Mouse (Mus musculus): Measurements from ENCODE around the gene Wdr31. TPM values are rescaled to one million over a fixed set of nuclear protein-coding genes. Genes with fewer than 3 reads are reported as not detected.
"Not testable (repeated sequence)": the region's sequence is repeated elsewhere in the genome, so short reads cannot be mapped to it uniquely, and the experiment has no call there.

Gene Wdr31
- polyA plus RNA-seq, 1 experiment, result 0.62 TPM

DNA sequence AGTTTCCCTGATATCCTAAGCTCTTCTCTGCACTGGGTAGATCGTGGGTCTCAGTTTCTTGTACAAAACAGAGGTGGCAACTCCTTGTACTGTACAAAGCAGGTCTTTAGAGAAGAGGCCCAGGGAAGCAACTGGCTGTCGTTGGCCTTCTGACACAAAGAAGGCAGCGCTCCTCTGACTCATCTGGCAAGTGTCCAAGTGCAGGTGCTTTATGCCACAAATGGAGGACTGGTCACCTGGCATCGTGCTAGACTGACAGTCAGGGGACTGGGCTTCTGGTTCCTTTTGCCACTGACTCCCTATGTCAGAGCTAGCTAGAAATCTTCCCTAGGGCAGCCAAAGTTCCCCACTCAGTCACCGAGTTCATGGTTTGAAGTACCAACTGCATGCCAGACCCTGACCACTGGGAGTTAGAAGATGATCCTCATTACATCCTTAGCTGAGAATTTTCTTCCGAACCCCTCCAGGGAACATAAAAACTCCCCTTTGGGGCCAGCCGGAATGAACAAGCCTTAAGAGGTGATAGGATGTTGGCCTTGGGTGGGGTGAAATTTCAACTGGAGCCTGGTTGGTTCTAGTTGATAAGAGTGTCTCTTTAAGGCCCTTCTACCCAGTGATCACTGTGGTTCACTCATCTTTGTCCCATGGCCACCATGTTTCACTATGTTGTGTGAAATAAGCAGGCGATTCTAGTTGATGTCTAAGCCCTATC is 14.9 kb upstream of the Wdr31 start:
- Histone ChIP-seq H3K4me1 (ENCODE audit: control insufficient read depth, insufficient read depth, insufficient read length, low read length) (peaks cover 12% of the 10 kb centered on the region; the same call in 1 of the 2 replicates), H3K36me3 (ENCODE audit: control insufficient read depth, insufficient read depth, low read length) (peaks cover 26% of the 10 kb centered on the region), H3K27ac (ENCODE audit: insufficient read depth, low read depth, low read length) (peak overlapping the region; percentile 61), H3K4me3 (ENCODE audit: low read depth, low read length) (no peak overlapping the region), H3K27me3 (ENCODE audit: control insufficient read depth, insufficient read depth, low read length) (no peaks in the 10 kb centered on the region)
- TF ChIP-seq POLR2A (IDR thresholded peaks at IDR 0.05; ENCODE audit: low read depth, low read length) (no peak), CTCF (IDR thresholded peaks at IDR 0.05; ENCODE audit: extremely low read depth, insufficient read length, insufficient replicate concordance, low read depth, low read length) (no peak)
- 48% methylated on average over 8 of the region's 8 CpGs for WGBS

DNA sequence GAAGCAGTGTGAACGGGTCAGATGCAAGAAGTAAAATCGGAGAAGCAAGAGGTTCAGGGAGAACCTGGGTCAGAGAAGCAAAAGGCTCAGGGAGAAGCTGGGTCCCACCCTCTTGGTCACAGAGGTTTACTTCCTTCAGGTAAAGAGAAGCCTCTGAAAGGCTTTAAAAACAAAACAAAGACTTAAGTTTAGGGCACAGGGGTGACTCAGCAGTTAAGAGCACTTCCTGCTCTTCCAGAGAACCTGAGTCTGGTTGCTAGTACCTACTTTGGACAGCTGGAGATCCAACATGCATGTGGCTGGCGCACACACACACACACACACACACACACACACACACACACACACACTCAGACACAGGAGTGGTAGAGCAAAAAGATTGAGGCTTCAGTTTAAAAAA is 14.2 kb upstream of the Wdr31 start:
- TF ChIP-seq CTCF (IDR thresholded peaks at IDR 0.05; ENCODE audit: extremely low read depth, insufficient read length, insufficient replicate concordance, low read depth, low read length), result no peak
- no peak for TF ChIP-seq POLR2A (IDR thresholded peaks at IDR 0.05; ENCODE audit: low read depth, low read length)
- Histone ChIP-seq H3K4me1 (ENCODE audit: control insufficient read depth, insufficient read depth, insufficient read length, low read length) (peaks cover 12% of the 10 kb centered on the region; the same call in 1 of the 2 replicates), H3K27me3 (ENCODE audit: control insufficient read depth, insufficient read depth, low read length) (no peaks in the 10 kb centered on the region), H3K4me3 (ENCODE audit: low read depth, low read length) (no peak overlapping the region), H3K27ac (ENCODE audit: insufficient read depth, low read depth, low read length) (peak overlapping the region; percentile 61), H3K36me3 (ENCODE audit: control insufficient read depth, insufficient read depth, low read length) (peaks cover 24% of the 10 kb centered on the region)
- 44% methylated on average over 3 of the region's 3 CpGs for WGBS

DNA sequence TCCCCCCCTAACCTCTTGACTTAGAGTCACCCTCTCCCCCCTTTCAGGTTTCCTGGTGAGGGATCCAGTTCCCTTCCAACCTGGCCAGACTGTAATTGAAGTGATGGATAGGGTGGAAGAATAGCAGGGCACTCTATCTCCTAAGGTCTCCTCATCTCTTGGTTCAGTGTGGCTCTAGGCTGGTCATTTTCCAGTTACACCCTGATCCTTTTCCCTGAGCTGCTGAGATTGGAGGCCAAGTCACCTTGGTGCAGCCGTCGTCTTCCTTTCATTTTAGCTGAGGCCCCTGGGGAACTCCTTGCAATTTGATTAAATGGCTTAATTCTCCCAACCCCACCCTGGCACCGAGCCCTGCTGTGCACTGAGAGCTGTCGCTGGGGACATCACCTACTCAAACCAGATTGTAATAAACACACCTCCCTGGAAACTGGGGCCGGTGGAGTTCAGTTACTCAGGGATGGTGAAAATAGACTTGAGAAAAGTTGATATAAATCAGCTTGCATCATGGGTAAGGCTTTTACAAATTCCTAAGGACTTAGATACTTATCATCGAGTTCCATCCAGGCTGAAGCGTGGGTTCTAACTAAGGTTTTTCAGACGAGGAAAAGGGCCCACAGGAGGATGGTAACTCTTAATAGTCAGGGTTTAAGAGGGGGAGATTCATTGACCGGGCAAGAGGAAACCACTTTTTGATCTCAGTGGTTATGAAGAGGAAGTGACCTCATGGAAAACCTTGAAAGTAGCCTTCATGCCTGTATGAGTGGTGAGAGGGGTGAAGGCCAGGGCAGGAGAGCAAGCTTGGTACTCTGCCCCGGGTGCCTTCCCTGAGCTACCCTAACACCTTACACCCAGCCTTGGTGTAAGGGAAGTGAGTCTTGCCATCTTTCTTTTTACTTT is 10.3 kb upstream of the Wdr31 start:
- peak overlapping the region; percentile 52 for H3K4me3 ChIP-seq (ENCODE audit: low read depth, low read length)
- H3K4me1 ChIP-seq (ENCODE audit: control insufficient read depth, insufficient read depth, insufficient read length, low read length), result peaks cover 14% of the 10 kb centered on the region; the same call in 1 of the 2 replicates
- no peaks in the 10 kb centered on the region for H3K27me3 ChIP-seq (ENCODE audit: control insufficient read depth, insufficient read depth, low read length)
- peak overlapping the region; percentile 28 for H3K27ac ChIP-seq (ENCODE audit: insufficient read depth, low read depth, low read length)
- WGBS, result 10% methylated on average over 10 of the region's 10 CpGs
- peaks cover 6% of the 10 kb centered on the region; the same call in 1 of the 2 replicates for H3K36me3 ChIP-seq (ENCODE audit: control insufficient read depth, insufficient read depth, low read length)
- no peak for TF ChIP-seq CTCF (IDR thresholded peaks at IDR 0.05; ENCODE audit: extremely low read depth, insufficient read length, insufficient replicate concordance, low read depth, low read length)

DNA sequence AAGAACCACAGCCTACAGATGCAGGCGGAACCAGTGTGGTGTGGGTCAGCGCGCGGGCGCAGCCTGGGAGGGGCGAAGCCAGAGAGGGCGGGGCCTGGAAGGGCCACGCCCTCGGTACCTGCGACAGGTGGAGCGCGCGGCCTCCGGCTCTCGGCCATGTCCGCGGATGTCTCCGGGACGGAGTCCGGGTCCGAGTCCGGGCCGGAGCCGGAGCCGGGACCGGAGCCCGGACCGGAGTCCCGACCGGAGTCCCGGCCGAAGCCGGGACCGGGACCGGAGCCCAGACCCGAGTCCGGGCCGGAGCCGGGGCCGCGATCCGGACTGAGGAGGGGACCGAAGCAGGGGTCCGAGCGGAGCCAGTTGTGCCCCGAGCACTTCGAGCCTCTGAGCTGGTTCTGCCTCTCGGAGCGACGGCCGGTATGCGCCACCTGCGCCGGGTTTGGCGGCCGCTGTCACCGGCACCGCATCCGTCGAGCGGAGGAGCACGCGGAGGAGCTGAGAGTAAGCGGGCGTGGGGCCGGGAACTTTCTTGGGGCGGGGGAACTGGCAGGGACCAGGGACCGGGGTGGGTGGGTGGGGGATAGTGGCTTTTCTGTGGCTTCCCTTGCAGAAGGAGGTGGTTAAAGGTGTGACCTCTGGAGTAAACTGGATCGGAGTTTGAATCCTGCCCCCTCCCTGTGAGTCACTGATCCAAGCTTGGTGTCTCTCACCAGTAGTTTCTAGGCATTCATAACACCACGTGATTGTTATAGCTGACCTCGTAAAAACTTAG is 9.4 kb upstream of the Wdr31 start, which contains the start of gene Bspry:
TSS of gene Bspry (plus strand) at position 117 of the 772 bp plus-strand sequence.
- WGBS, result under 1% methylated on average over 71 of the region's 71 CpGs
- H3K27ac ChIP-seq (ENCODE audit: insufficient read depth, low read depth, low read length), result peak within 1 kb of the TSS; percentile 51

DNA sequence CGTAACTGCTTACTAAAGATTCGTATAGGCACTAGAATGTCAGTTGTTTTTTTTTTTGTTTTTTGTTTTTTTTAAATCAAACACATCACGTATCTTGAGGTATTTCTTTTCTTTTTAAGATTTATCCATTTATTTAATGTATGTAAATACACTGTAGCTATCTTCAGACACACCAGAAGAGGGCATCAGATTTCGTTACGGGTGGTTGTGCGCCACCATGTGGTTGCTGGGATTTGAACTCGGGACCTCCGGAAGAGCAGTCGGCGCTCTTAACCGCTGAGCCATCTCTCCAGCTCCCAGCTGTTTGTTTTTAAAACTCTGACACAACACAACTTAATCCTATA is 8.9 kb upstream of the Wdr31 start:
- not testable (repeated sequence) for H3K36me3 ChIP-seq (ENCODE audit: control insufficient read depth, insufficient read depth, low read length); H3K27ac ChIP-seq (ENCODE audit: insufficient read depth, low read depth, low read length); H3K27me3 ChIP-seq (ENCODE audit: control insufficient read depth, insufficient read depth, low read length)
- 7% methylated on average over 11 of the region's 11 CpGs for WGBS
- Histone ChIP-seq H3K4me3 (ENCODE audit: low read depth, low read length) (peak overlapping the region; percentile 70), H3K4me1 (ENCODE audit: control insufficient read depth, insufficient read depth, insufficient read length, low read length) (peaks cover 12% of the 10 kb centered on the region; the same call in 1 of the 2 replicates)
- TF ChIP-seq CTCF (IDR thresholded peaks at IDR 0.05; ENCODE audit: extremely low read depth, insufficient read length, insufficient replicate concordance, low read depth, low read length), result peak; percentile 65; the same call in 1 of the 2 replicates

More for the DNA sequence above, 9.4 kb upstream of the Wdr31 start, which contains the start of gene Bspry:
- no peaks in the 10 kb centered on the region for H3K27me3 ChIP-seq (ENCODE audit: control insufficient read depth, insufficient read depth, low read length)
- peak; percentile 35; the same call in 1 of the 2 replicates for TF ChIP-seq POLR2A (IDR thresholded peaks at IDR 0.05; ENCODE audit: low read depth, low read length)
- TF ChIP-seq CTCF (IDR thresholded peaks at IDR 0.05; ENCODE audit: extremely low read depth, insufficient read length, insufficient replicate concordance, low read depth, low read length), result no peak
- H3K36me3 ChIP-seq (ENCODE audit: control insufficient read depth, insufficient read depth, low read length), result peaks cover 6% of the 10 kb centered on the region; the same call in 1 of the 2 replicates
- H3K4me1 ChIP-seq (ENCODE audit: control insufficient read depth, insufficient read depth, insufficient read length, low read length), result peaks cover 15% of the 10 kb centered on the region; the same call in 1 of the 2 replicates
- peak within 1 kb of the TSS; percentile 70 for H3K4me3 ChIP-seq (ENCODE audit: low read depth, low read length)

DNA sequence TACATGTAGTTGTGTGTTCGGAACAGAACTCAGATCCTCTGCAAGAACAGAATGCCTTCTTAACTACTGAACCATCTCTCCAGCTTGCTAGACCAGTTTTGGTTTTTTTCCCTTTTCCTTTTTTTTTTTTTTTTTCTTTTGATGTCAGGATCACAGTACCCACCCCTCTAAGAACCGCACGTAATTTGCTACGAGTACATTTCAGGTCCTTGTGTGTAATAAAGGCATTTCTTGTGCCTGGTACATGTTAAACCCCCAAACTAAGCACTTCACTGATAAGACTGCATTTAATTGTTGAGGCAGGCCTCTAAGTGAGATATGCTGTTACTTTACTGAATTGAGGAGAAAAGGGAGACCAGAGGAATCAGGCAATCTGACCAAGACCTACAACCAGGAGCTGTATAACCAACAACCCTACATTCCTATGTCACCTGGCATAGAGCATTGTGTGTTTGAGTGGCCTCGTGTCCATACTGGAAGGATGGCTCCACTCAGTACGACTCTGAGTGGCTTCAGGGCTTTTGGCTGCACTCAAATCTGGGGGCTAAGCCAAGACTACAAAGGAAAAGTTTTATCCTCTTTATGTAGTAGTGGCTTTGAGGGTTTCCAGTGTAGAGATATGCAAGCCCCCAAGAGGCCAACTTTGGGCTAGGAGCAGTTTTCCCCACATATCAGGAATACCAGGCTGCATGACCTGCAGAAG is 7.0 kb upstream of the Wdr31 start:
- H3K27ac ChIP-seq (ENCODE audit: insufficient read depth, low read depth, low read length), result no peak overlapping the region
- peaks cover 7% of the 10 kb centered on the region; the same call in 1 of the 2 replicates for H3K4me1 ChIP-seq (ENCODE audit: control insufficient read depth, insufficient read depth, insufficient read length, low read length)
- no peaks in the 10 kb centered on the region for H3K27me3 ChIP-seq (ENCODE audit: control insufficient read depth, insufficient read depth, low read length)
- no peak overlapping the region for H3K4me3 ChIP-seq (ENCODE audit: low read depth, low read length)
- H3K36me3 ChIP-seq (ENCODE audit: control insufficient read depth, insufficient read depth, low read length), result peaks cover 2% of the 10 kb centered on the region; the same call in 1 of the 2 replicates
- TF ChIP-seq CTCF (IDR thresholded peaks at IDR 0.05; ENCODE audit: extremely low read depth, insufficient read length, insufficient replicate concordance, low read depth, low read length), result no peak
- TF ChIP-seq POLR2A (IDR thresholded peaks at IDR 0.05; ENCODE audit: low read depth, low read length), result no peak
- 88% methylated on average over 6 of the region's 6 CpGs for WGBS

All from small intestine, adult 2 months (tissue).